Mouse (Mus musculus) 3T3-L1 (cell line): Measurements from ENCODE around the gene Tmem221.

Experiments used
- DNase-seq: peaks from one replicate; pipeline ENCODE4 v3.0.0-alpha.2; 2015; ENCODE audit warnings: low read depth, low spot score

Tmem221 gene

GRCm38 (mm10) chr8:71558071-71558957 lies at the start of gene Tmem221:
TSS of gene Tmem221 (minus strand) at chr8:71558871.
- DNase-seq = no peak

- no peak for DNase-seq
Measured at GRCm38 (mm10) chr8:71604021-71604420, 45.4 kb upstream of the Tmem221 start.

- no peak for DNase-seq
Measured at GRCm38 (mm10) chr8:71602666-71603334, 44.1 kb upstream of the Tmem221 start.

GRCm38 (mm10) chr8:71601939-71602665 lies 43.4 kb upstream of the Tmem221 start:
- DNase-seq = no peak

- no peak for DNase-seq
Measured at GRCm38 (mm10) chr8:71598841-71599240, 40.2 kb upstream of the Tmem221 start.

- DNase-seq = no peak
Measured at GRCm38 (mm10) chr8:71598375-71598774, 39.7 kb upstream of the Tmem221 start.

- DNase-seq = no peak
Measured at GRCm38 (mm10) chr8:71597451-71597850, 38.8 kb upstream of the Tmem221 start, which contains the start of gene Fam129c. TSS of gene Fam129c (plus strand) at chr8:71597648.

GRCm38 (mm10) chr8:71596798-71597197 lies 38.1 kb upstream of the Tmem221 start:
- DNase-seq = no peak

GRCm38 (mm10) chr8:71596384-71596783 lies 37.7 kb upstream of the Tmem221 start:
- DNase-seq = no peak

- DNase-seq = peak; percentile 77
Measured at GRCm38 (mm10) chr8:71595862-71596261, 37.2 kb upstream of the Tmem221 start.

GRCm38 (mm10) chr8:71594324-71594722 lies 35.7 kb upstream of the Tmem221 start:
- no peak for DNase-seq

- no peak for DNase-seq
Measured at GRCm38 (mm10) chr8:71593556-71594323, 35.1 kb upstream of the Tmem221 start.

GRCm38 (mm10) chr8:71592374-71593170 lies 33.9 kb upstream of the Tmem221 start:
- DNase-seq = peak; percentile 48

GRCm38 (mm10) chr8:71591471-71592373 lies 33.1 kb upstream of the Tmem221 start, which contains the start of gene Pgls:
TSS of gene Pgls (plus strand) at chr8:71592176.
- DNase-seq = peak; percentile 95

- DNase-seq = no peak
Measured at GRCm38 (mm10) chr8:71591017-71591416, 32.3 kb upstream of the Tmem221 start.

- no peak for DNase-seq
Measured at GRCm38 (mm10) chr8:71588762-71589161, 30.1 kb upstream of the Tmem221 start.

- DNase-seq = peak; percentile 52
Measured at GRCm38 (mm10) chr8:71586891-71587290, 28.2 kb upstream of the Tmem221 start.

- DNase-seq = peak; percentile 70
Measured at GRCm38 (mm10) chr8:71580201-71580600, 21.5 kb upstream of the Tmem221 start.

GRCm38 (mm10) chr8:71579476-71579875 lies 20.8 kb upstream of the Tmem221 start:
- DNase-seq = no peak
